Mouse (Mus musculus): ENCODE measurements around the gene Myl6. TPM values are rescaled to one million over a fixed set of nuclear protein-coding genes. Genes with fewer than 3 reads are reported as not detected.
"Not testable (repeated sequence)": the region's sequence is repeated elsewhere in the genome, so short reads cannot be mapped to it uniquely, and the experiment has no call there.

The Myl6 gene
- polyA plus RNA-seq, 1 experiment, result 1,416 TPM

DNA sequence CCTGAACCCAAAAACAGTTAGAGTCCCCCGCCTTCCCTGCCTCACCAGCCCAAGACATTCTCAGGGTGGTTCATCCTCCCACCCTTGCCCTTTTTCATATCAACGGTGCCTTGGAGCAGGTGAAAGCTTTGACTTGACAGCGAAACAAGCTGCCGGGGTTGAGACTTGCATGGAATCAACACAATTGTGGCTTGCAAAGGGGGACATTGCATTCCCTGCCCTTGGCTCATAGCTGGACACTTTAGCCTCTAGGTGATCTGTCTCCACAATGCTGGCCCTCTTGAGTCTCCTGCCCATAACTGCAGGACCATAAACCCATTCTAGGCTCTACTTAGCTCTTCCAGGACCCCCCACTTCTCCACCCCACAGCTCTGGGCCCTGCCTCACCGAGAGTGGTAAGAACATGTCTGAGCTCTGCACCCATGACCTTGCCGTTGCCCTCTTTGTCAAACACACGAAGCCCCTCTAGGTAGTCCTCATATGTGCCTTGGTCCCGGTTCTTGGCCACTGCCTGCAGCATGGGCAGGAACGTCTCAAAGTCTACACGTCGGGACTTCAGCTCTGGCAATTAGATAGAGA, 811 bp upstream of the Myl6 start:
- 33% methylated on average over 11 of the region's 11 CpGs for WGBS
- no peaks in the 10 kb centered on the region; the same call in 1 of the 2 replicates for H3K36me3 ChIP-seq (ENCODE audit: control insufficient read depth, insufficient read depth, low read length)
- H3K27me3 ChIP-seq (replicated peaks; ENCODE audit: control insufficient read depth, insufficient read depth, low read length), result no peaks in the 10 kb centered on the region
- DNase-seq, result no peak
- H3K27ac ChIP-seq (ENCODE audit: insufficient read depth, low read depth, low read length), result peak overlapping the region; percentile 99
- peaks cover 27% of the 10 kb centered on the region for H3K4me1 ChIP-seq (ENCODE audit: control insufficient read depth, insufficient read depth, low read length)
- H3K4me3 ChIP-seq (ENCODE audit: insufficient read depth, low read depth, low read length), result peak overlapping the region; percentile 91
- no peak for TF ChIP-seq POLR2A (IDR thresholded peaks at IDR 0.05; ENCODE audit: low read depth, low read length)
- no peak for TF ChIP-seq CTCF (conservative IDR thresholded peaks at IDR 0.05; ENCODE audit: insufficient read depth, insufficient read length, low read depth, low read length)

GRCm38 (mm10) chr10:128493319-128493694, 638 bp downstream of the Myl6 start:
- no peaks in the 10 kb centered on the region for H3K27me3 ChIP-seq (replicated peaks; ENCODE audit: control insufficient read depth, insufficient read depth, low read length)
- H3K27ac ChIP-seq (ENCODE audit: insufficient read depth, low read depth, low read length), result peak overlapping the region; percentile 96
- no peak for TF ChIP-seq POLR2A (IDR thresholded peaks at IDR 0.05; ENCODE audit: low read depth, low read length)
- no peak for TF ChIP-seq CTCF (conservative IDR thresholded peaks at IDR 0.05; ENCODE audit: insufficient read depth, insufficient read length, low read depth, low read length)
- H3K36me3 ChIP-seq (ENCODE audit: control insufficient read depth, insufficient read depth, low read length), result peaks cover 1% of the 10 kb centered on the region; the same call in 1 of the 2 replicates
- WGBS, result 0% methylated on average over 12 of the region's 12 CpGs
- DNase-seq, result no peak
- peaks cover 26% of the 10 kb centered on the region for H3K4me1 ChIP-seq (ENCODE audit: control insufficient read depth, insufficient read depth, low read length)
- peak overlapping the region; percentile 90 for H3K4me3 ChIP-seq (ENCODE audit: insufficient read depth, low read depth, low read length)

DNA sequence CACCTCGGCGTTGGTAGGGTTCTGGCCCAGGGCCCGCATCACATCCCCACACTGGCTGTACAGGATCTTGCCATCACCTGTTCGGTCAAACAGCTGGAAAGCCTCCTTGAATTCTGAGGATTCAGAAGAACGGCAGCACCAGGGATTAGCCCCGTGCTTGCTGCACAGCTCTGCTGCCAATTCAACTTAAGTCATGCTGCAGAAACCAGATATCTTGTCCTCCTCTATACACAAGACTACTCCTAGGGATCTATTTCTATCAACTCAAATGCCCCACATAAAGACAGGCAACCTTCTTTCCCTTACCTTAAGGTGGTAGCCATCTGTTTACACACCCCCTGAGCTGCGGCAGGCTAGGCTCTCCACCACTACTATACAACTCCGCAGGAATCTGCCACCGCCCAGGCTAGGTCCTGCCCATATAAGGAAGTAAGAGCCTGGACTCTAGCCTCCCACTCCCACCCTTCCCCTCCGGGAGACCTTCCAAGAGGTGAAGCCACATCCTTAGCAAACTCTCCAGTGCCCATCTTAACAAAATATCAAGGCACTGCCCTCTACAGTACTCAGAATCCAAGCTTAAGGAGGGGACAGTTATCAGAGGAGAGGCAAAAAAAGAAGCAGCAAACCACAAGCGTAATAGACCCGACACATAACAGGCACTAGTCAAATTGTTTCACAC, 1.2 kb downstream of the Myl6 start:
- Histone ChIP-seq H3K36me3 (ENCODE audit: control insufficient read depth, insufficient read depth, low read length) (peaks cover 1% of the 10 kb centered on the region; the same call in 1 of the 2 replicates), H3K4me3 (ENCODE audit: insufficient read depth, low read depth, low read length) (peak overlapping the region; percentile 90), H3K27me3 (replicated peaks; ENCODE audit: control insufficient read depth, insufficient read depth, low read length) (no peaks in the 10 kb centered on the region), H3K4me1 (ENCODE audit: control insufficient read depth, insufficient read depth, low read length) (peaks cover 22% of the 10 kb centered on the region), H3K27ac (ENCODE audit: insufficient read depth, low read depth, low read length) (peak overlapping the region; percentile 96)
- peak; percentile 85 for DNase-seq
- no peak for TF ChIP-seq CTCF (conservative IDR thresholded peaks at IDR 0.05; ENCODE audit: insufficient read depth, insufficient read length, low read depth, low read length)
- TF ChIP-seq POLR2A (IDR thresholded peaks at IDR 0.05; ENCODE audit: low read depth, low read length), result no peak
- 1% methylated on average over 12 of the region's 12 CpGs for WGBS

DNA sequence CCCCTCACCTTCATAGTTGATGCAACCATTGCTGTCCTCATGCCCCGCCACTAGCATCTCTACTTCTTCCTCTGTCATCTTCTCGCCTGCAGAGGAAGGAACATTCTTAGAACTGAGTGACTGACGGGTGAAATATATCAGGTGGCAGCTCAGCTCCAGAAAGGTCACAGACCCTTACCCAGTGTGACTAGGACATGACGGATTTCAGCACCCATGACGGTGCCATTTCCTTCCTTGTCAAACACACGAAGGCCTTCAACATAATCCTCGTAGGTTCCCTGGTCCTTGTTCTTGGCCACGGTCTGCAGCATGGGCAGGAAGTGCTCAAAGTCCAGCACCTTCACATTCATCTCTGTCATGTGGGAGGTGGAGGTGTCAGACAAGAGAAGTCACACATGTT, 1.9 kb downstream of the Myl6 start:
- peak overlapping the region; percentile 96 for H3K27ac ChIP-seq (ENCODE audit: insufficient read depth, low read depth, low read length)
- H3K4me3 ChIP-seq (ENCODE audit: insufficient read depth, low read depth, low read length), result peak overlapping the region; percentile 90
- peaks cover 22% of the 10 kb centered on the region for H3K4me1 ChIP-seq (ENCODE audit: control insufficient read depth, insufficient read depth, low read length)
- 15% methylated on average over 8 of the region's 8 CpGs for WGBS
- not testable (repeated sequence) for H3K36me3 ChIP-seq (ENCODE audit: control insufficient read depth, insufficient read depth, low read length); H3K27me3 ChIP-seq (replicated peaks; ENCODE audit: control insufficient read depth, insufficient read depth, low read length)
- DNase-seq, result peak; percentile 45

- WGBS, result 47% methylated on average over 6 of the region's 6 CpGs
- H3K27me3 ChIP-seq (replicated peaks; ENCODE audit: control insufficient read depth, insufficient read depth, low read length), result no peaks in the 10 kb centered on the region
- DNase-seq, result peak; percentile 69
- H3K36me3 ChIP-seq (ENCODE audit: control insufficient read depth, insufficient read depth, low read length), result peaks cover 1% of the 10 kb centered on the region; the same call in 1 of the 2 replicates
- H3K4me1 ChIP-seq (ENCODE audit: control insufficient read depth, insufficient read depth, low read length), result peaks cover 22% of the 10 kb centered on the region
- TF ChIP-seq CTCF (conservative IDR thresholded peaks at IDR 0.05; ENCODE audit: insufficient read depth, insufficient read length, low read depth, low read length) (no peak), POLR2A (IDR thresholded peaks at IDR 0.05; ENCODE audit: low read depth, low read length) (peak; percentile 39)
- H3K27ac ChIP-seq (ENCODE audit: insufficient read depth, low read depth, low read length), result peak overlapping the region; percentile 96
- peak overlapping the region; percentile 90 for H3K4me3 ChIP-seq (ENCODE audit: insufficient read depth, low read depth, low read length)
Measured at GRCm38 (mm10) chr10:128491495-128491894, 2.5 kb downstream of the Myl6 start.

DNA sequence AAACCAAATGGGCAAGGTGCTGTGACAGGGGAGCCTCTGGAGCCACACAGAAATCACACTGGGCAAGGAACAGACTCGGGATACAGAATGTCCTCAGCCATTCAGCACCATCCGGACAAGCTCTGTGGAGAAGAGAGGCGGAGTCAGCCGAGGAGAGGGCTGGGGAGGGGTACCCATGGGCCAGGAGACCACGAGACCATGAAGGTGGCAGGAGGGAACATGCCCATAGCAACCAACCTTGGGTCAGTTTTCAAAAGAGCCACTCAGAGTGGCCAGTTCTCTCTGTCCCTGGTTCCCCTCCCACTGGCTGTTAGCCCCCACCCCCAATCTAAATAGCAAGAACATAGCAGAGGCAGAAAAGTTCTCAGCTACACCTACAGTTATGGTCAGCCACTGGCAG, 3.0 kb downstream of the Myl6 start:
- Histone ChIP-seq H3K4me1 (ENCODE audit: control insufficient read depth, insufficient read depth, low read length) (peaks cover 22% of the 10 kb centered on the region), H3K4me3 (ENCODE audit: insufficient read depth, low read depth, low read length) (no peak overlapping the region), H3K36me3 (ENCODE audit: control insufficient read depth, insufficient read depth, low read length) (peaks cover 1% of the 10 kb centered on the region; the same call in 1 of the 2 replicates), H3K27me3 (replicated peaks; ENCODE audit: control insufficient read depth, insufficient read depth, low read length) (no peaks in the 10 kb centered on the region), H3K27ac (ENCODE audit: insufficient read depth, low read depth, low read length) (peak overlapping the region; percentile 96; the same call in 1 of the 2 replicates)
- WGBS, result 28% methylated on average over 5 of the region's 5 CpGs
- DNase-seq, result no peak
- TF ChIP-seq CTCF (conservative IDR thresholded peaks at IDR 0.05; ENCODE audit: insufficient read depth, insufficient read length, low read depth, low read length) (no peak), POLR2A (IDR thresholded peaks at IDR 0.05; ENCODE audit: low read depth, low read length) (no peak)

DNA sequence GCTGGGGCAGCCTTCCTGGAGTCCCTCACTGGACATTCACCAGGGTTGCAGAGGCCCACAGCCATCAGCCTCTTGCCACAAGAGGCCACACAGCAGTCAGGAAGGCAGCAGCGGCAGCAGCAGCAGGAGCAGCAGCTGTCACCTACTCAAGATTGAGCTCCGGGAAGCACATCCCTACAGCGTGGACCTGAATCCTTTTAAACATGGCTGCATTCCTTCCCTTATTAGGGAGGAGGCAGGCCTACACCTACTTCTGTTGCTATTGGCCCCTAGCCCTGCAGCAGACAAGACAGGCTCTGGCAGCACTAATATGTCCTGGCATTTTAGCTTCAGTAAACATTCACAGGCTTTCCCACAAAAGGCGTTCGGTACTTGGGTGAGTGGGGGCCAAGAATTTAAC, 3.7 kb downstream of the Myl6 start:
- 0 out of 2 replicates have a peak overlapping the region, but pooled peaks have one; percentile 43 for H3K27ac ChIP-seq (ENCODE audit: insufficient read depth, low read depth, low read length)
- TF ChIP-seq CTCF (conservative IDR thresholded peaks at IDR 0.05; ENCODE audit: insufficient read depth, insufficient read length, low read depth, low read length) (no peak), POLR2A (IDR thresholded peaks at IDR 0.05; ENCODE audit: low read depth, low read length) (no peak)

More for the DNA sequence above, 3.7 kb downstream of the Myl6 start:
- 28% methylated on average over 5 of the region's 5 CpGs for WGBS
- Histone ChIP-seq H3K27me3 (replicated peaks; ENCODE audit: control insufficient read depth, insufficient read depth, low read length) (no peaks in the 10 kb centered on the region), H3K4me1 (ENCODE audit: control insufficient read depth, insufficient read depth, low read length) (peaks cover 21% of the 10 kb centered on the region), H3K36me3 (ENCODE audit: control insufficient read depth, insufficient read depth, low read length) (peaks cover 1% of the 10 kb centered on the region; the same call in 1 of the 2 replicates), H3K4me3 (ENCODE audit: insufficient read depth, low read depth, low read length) (no peak overlapping the region)
- DNase-seq, result peak; percentile 44

All from kidney, adult 2 months (tissue).